Mouse (Mus musculus): ENCODE results near the gene Gm3233. TPM values are rescaled to one million over a fixed set of nuclear protein-coding genes. Genes with fewer than 3 reads are reported as not detected.
"Not testable (repeated sequence)": the region's sequence is repeated elsewhere in the genome, so short reads cannot be mapped to it uniquely, and the experiment has no call there.

The Gm3233 gene
- polyA plus RNA-seq, 2 experiments: not detected

GRCm38 (mm10) chr10:77715507-77715906 is 44.0 kb downstream of the Gm3233 start, which contains the start of gene Gm10142:
Gene Gm10142 (plus strand): TSS chr10:77715807.
- no peak for DNase-seq (ENCODE audit: low spot score)
- no peak for TF ChIP-seq POLR2A (IDR thresholded peaks at IDR 0.05; ENCODE audit: borderline replicate concordance, extremely low read depth, insufficient read depth, insufficient read length)
- no peak for ATAC-seq (ENCODE audit: low FRiP score, low read depth)
- no peak within 1 kb of the TSS for H3K4me3 ChIP-seq (replicated peaks; ENCODE audit: low read length)
- H3K4me2 ChIP-seq (replicated peaks; ENCODE audit: low read depth, low read length, severe bottlenecking): no peak within 1 kb of the TSS
- H3K36me3 ChIP-seq (ENCODE audit: control insufficient read depth, insufficient read depth, low read length): no peaks in the 10 kb centered on the region
- H3K4me1 ChIP-seq (ENCODE audit: control insufficient read depth, insufficient read depth, low read length): no peaks in the 10 kb centered on the region
- H3K9me3 ChIP-seq (ENCODE audit: control insufficient read depth, low read length): no peaks in the 10 kb centered on the region
- H3K27me3 ChIP-seq (ENCODE audit: control insufficient read depth, insufficient read depth, low read length): no peaks in the 10 kb centered on the region
- no peak within 1 kb of the TSS for H3K9ac ChIP-seq (ENCODE audit: low read depth, low read length, severe bottlenecking)
- 93% methylated on average over 1 of the region's 1 CpGs for WGBS
- no peak within 1 kb of the TSS for H3K27ac ChIP-seq (replicated peaks; ENCODE audit: low read depth, low read length)

- no peaks in the 10 kb centered on the region for H3K4me1 ChIP-seq (ENCODE audit: control insufficient read depth, insufficient read depth, low read length)
- H3K9me3 ChIP-seq (ENCODE audit: control insufficient read depth, low read length): no peaks in the 10 kb centered on the region
- no peak for ATAC-seq (ENCODE audit: low FRiP score, low read depth)
- TF ChIP-seq POLR2A (IDR thresholded peaks at IDR 0.05; ENCODE audit: borderline replicate concordance, extremely low read depth, insufficient read depth, insufficient read length): no peak
- DNase-seq (ENCODE audit: low spot score): no peak
- 34% methylated on average over 4 of the region's 4 CpGs for whole genome bisulfite sequencing
- no peak overlapping the region for H3K27ac ChIP-seq (replicated peaks; ENCODE audit: low read depth, low read length)
- H3K4me3 ChIP-seq (replicated peaks; ENCODE audit: low read length): no peak overlapping the region
- no peaks in the 10 kb centered on the region for H3K27me3 ChIP-seq (ENCODE audit: control insufficient read depth, insufficient read depth, low read length)
- no peaks in the 10 kb centered on the region for H3K36me3 ChIP-seq (ENCODE audit: control insufficient read depth, insufficient read depth, low read length)
- H3K4me2 ChIP-seq (replicated peaks; ENCODE audit: low read depth, low read length, severe bottlenecking): no peak overlapping the region
- H3K9ac ChIP-seq (ENCODE audit: low read depth, low read length, severe bottlenecking): no peak overlapping the region
These were observed 45.7 kb downstream of the Gm3233 start for GRCm38 (mm10) chr10:77713734-77714133.

GRCm38 (mm10) chr10:77711157-77711556 is 48.3 kb downstream of the Gm3233 start, which contains the start of gene Gm10024:
Gene Gm10024 (plus strand): TSS chr10:77711457.
- not testable (repeated sequence) for H3K4me2 ChIP-seq (replicated peaks; ENCODE audit: low read depth, low read length, severe bottlenecking); DNase-seq (ENCODE audit: low spot score); H3K4me1 ChIP-seq (ENCODE audit: control insufficient read depth, insufficient read depth, low read length); H3K27me3 ChIP-seq (ENCODE audit: control insufficient read depth, insufficient read depth, low read length); H3K36me3 ChIP-seq (ENCODE audit: control insufficient read depth, insufficient read depth, low read length); H3K4me3 ChIP-seq (replicated peaks; ENCODE audit: low read length); H3K9me3 ChIP-seq (ENCODE audit: control insufficient read depth, low read length); H3K9ac ChIP-seq (ENCODE audit: low read depth, low read length, severe bottlenecking); ATAC-seq (ENCODE audit: low FRiP score, low read depth); H3K27ac ChIP-seq (replicated peaks; ENCODE audit: low read depth, low read length)

DNA sequence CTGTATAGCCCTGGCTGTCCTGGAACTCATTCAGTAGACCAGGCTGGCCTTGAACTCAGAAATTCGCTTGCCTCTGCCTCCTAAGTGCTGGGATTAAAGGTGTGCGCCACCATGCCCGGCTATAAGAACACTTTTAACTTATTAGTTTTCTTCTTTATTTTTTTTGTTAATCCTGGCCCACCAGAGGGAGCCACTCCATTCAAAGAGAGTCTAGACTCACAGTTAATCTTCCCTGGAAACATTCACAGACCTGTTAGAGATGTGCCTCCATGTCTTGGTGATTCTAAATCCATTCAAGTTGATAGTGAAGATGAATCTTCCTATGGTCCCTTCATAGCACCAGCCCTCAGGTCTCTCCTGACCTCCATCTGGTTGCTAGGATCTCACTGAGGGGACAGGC is 49.7 kb downstream of the Gm3233 start:
- 73% methylated on average over 3 of the region's 3 CpGs for WGBS
- Histone ChIP-seq H3K4me3 (replicated peaks; ENCODE audit: low read length) (no peak overlapping the region), H3K4me2 (replicated peaks; ENCODE audit: low read depth, low read length, severe bottlenecking) (no peak overlapping the region), H3K4me1 (ENCODE audit: control insufficient read depth, insufficient read depth, low read length) (no peaks in the 10 kb centered on the region), H3K27ac (replicated peaks; ENCODE audit: low read depth, low read length) (no peak overlapping the region), H3K36me3 (ENCODE audit: control insufficient read depth, insufficient read depth, low read length) (no peaks in the 10 kb centered on the region), H3K9me3 (ENCODE audit: control insufficient read depth, low read length) (no peaks in the 10 kb centered on the region), H3K27me3 (ENCODE audit: control insufficient read depth, insufficient read depth, low read length) (no peaks in the 10 kb centered on the region), H3K9ac (ENCODE audit: low read depth, low read length, severe bottlenecking) (no peak overlapping the region)
- ATAC-seq (ENCODE audit: low FRiP score, low read depth): no peak
- no peak for DNase-seq (ENCODE audit: low spot score)
- TF ChIP-seq POLR2A (IDR thresholded peaks at IDR 0.05; ENCODE audit: borderline replicate concordance, extremely low read depth, insufficient read depth, insufficient read length): no peak

Other genes with a start within 250 kb of the Gm3233 start
Only the 30 nearest of the 32 such genes appear.
- gene Pttg1ip, start 178.0 kb downstream of the Gm3233 start, polyA plus RNA-seq (2012; rRNA removed): 117 and 122 TPM in 2 replicates
- 138 and 147 TPM in 2 replicates for gene Pttg1ip, start 178.0 kb downstream of the Gm3233 start, polyA plus RNA-seq (2014; fragmentation: Nextera tagmentation; extraction: Ambion mirVana)
- 466 and 472 TPM in 2 replicates for gene Sumo3, start 153.6 kb downstream of the Gm3233 start, polyA plus RNA-seq (2012; rRNA removed)
- gene Sumo3, start 153.6 kb downstream of the Gm3233 start, polyA plus RNA-seq (2014; fragmentation: Nextera tagmentation; extraction: Ambion mirVana): 328 and 351 TPM in 2 replicates
- gene Gm49325, start 153.5 kb downstream of the Gm3233 start, polyA plus RNA-seq (2012; rRNA removed): 1.8 and 8.4 TPM in 2 replicates
- gene Gm49325, start 153.5 kb downstream of the Gm3233 start, polyA plus RNA-seq (2014; fragmentation: Nextera tagmentation; extraction: Ambion mirVana): 1.9 and 5.8 TPM in 2 replicates
- 55.1 and 59.8 TPM in 2 replicates for gene Ube2g2, start 137.4 kb downstream of the Gm3233 start, polyA plus RNA-seq (2012; rRNA removed)
- gene Ube2g2, start 137.4 kb downstream of the Gm3233 start, polyA plus RNA-seq (2014; fragmentation: Nextera tagmentation; extraction: Ambion mirVana): 57.4 and 58.6 TPM in 2 replicates
- gene Tspear, start 73.1 kb downstream of the Gm3233 start, polyA plus RNA-seq (2012; rRNA removed): 2.0 TPM in 2 replicates
- gene Tspear, start 73.1 kb downstream of the Gm3233 start, polyA plus RNA-seq (2014; fragmentation: Nextera tagmentation; extraction: Ambion mirVana): 1.1 and 1.5 TPM in 2 replicates
- gene Gm19402, start 68.9 kb downstream of the Gm3233 start, polyA plus RNA-seq (2012; rRNA removed): not detected in 2 replicates
- gene Gm19402, start 68.9 kb downstream of the Gm3233 start, polyA plus RNA-seq (2014; fragmentation: Nextera tagmentation; extraction: Ambion mirVana): not detected in 2 replicates
- gene Gm9508, start 62.4 kb downstream of the Gm3233 start, polyA plus RNA-seq (2012; rRNA removed): not detected in 2 replicates
- not detected in 2 replicates for gene Gm9508, start 62.4 kb downstream of the Gm3233 start, polyA plus RNA-seq (2014; fragmentation: Nextera tagmentation; extraction: Ambion mirVana)
- gene Gm10272, start 53.1 kb downstream of the Gm3233 start, polyA plus RNA-seq (2012; rRNA removed): not detected in 2 replicates
- not detected in 2 replicates for gene Gm10272, start 53.1 kb downstream of the Gm3233 start, polyA plus RNA-seq (2014; fragmentation: Nextera tagmentation; extraction: Ambion mirVana)
- not detected in 2 replicates for gene Gm10024, start 48.2 kb downstream of the Gm3233 start, polyA plus RNA-seq (2012; rRNA removed)
- 0.94 TPM in 1 of 2 replicates, not detected in the other for gene Gm10024, start 48.2 kb downstream of the Gm3233 start, polyA plus RNA-seq (2014; fragmentation: Nextera tagmentation; extraction: Ambion mirVana)
- not detected in 2 replicates for gene Gm10142, start 43.9 kb downstream of the Gm3233 start, polyA plus RNA-seq (2012; rRNA removed)
- gene Gm10142, start 43.9 kb downstream of the Gm3233 start, polyA plus RNA-seq (2014; fragmentation: Nextera tagmentation; extraction: Ambion mirVana): not detected in 2 replicates
- gene Krtap12-1, start 39.1 kb downstream of the Gm3233 start, polyA plus RNA-seq (2012; rRNA removed): 0.10 and 0.20 TPM in 2 replicates
- not detected in 2 replicates for gene Krtap12-1, start 39.1 kb downstream of the Gm3233 start, polyA plus RNA-seq (2014; fragmentation: Nextera tagmentation; extraction: Ambion mirVana)
- gene Gm10100, start 33.2 kb downstream of the Gm3233 start, polyA plus RNA-seq (2012; rRNA removed): not detected in 2 replicates
- not detected in 2 replicates for gene Gm10100, start 33.2 kb downstream of the Gm3233 start, polyA plus RNA-seq (2014; fragmentation: Nextera tagmentation; extraction: Ambion mirVana)
- not detected in 2 replicates for gene Gm18596, start 17.0 kb downstream of the Gm3233 start, polyA plus RNA-seq (2012; rRNA removed)
- not detected in 2 replicates for gene Gm18596, start 17.0 kb downstream of the Gm3233 start, polyA plus RNA-seq (2014; fragmentation: Nextera tagmentation; extraction: Ambion mirVana)
- gene Gm9736, start 8.3 kb downstream of the Gm3233 start, polyA plus RNA-seq (2012; rRNA removed): not detected in 2 replicates
- not detected in 2 replicates for gene Gm9736, start 8.3 kb downstream of the Gm3233 start, polyA plus RNA-seq (2014; fragmentation: Nextera tagmentation; extraction: Ambion mirVana)
- not detected in 2 replicates for gene Gm3238, start 11.6 kb upstream of the Gm3233 start, polyA plus RNA-seq (2012; rRNA removed)
- gene Gm3238, start 11.6 kb upstream of the Gm3233 start, polyA plus RNA-seq (2014; fragmentation: Nextera tagmentation; extraction: Ambion mirVana): not detected in 2 replicates
- gene Gm7138, start 17.3 kb upstream of the Gm3233 start, polyA plus RNA-seq (2012; rRNA removed): not detected in 2 replicates
- not detected in 2 replicates for gene Gm7138, start 17.3 kb upstream of the Gm3233 start, polyA plus RNA-seq (2014; fragmentation: Nextera tagmentation; extraction: Ambion mirVana)
- not detected in 2 replicates for gene Gm3250, start 22.9 kb upstream of the Gm3233 start, polyA plus RNA-seq (2012; rRNA removed)
- not detected in 2 replicates for gene Gm3250, start 22.9 kb upstream of the Gm3233 start, polyA plus RNA-seq (2014; fragmentation: Nextera tagmentation; extraction: Ambion mirVana)
- not detected in 2 replicates for gene Gm7137, start 28.5 kb upstream of the Gm3233 start, polyA plus RNA-seq (2012; rRNA removed)
- not detected in 2 replicates for gene Gm7137, start 28.5 kb upstream of the Gm3233 start, polyA plus RNA-seq (2014; fragmentation: Nextera tagmentation; extraction: Ambion mirVana)
- not detected in 2 replicates for gene Gm9639, start 35.4 kb upstream of the Gm3233 start, polyA plus RNA-seq (2012; rRNA removed)
- not detected in 2 replicates for gene Gm9639, start 35.4 kb upstream of the Gm3233 start, polyA plus RNA-seq (2014; fragmentation: Nextera tagmentation; extraction: Ambion mirVana)
- not detected in 2 replicates for gene Gm19668, start 39.5 kb upstream of the Gm3233 start, polyA plus RNA-seq (2012; rRNA removed)
- gene Gm19668, start 39.5 kb upstream of the Gm3233 start, polyA plus RNA-seq (2014; fragmentation: Nextera tagmentation; extraction: Ambion mirVana): not detected in 2 replicates
- gene Gm9507, start 52.2 kb upstream of the Gm3233 start, polyA plus RNA-seq (2012; rRNA removed): not detected in 2 replicates
- gene Gm9507, start 52.2 kb upstream of the Gm3233 start, polyA plus RNA-seq (2014; fragmentation: Nextera tagmentation; extraction: Ambion mirVana): not detected in 2 replicates
- 0.13 and 0.25 TPM in 2 replicates for gene Gm2696, start 55.0 kb upstream of the Gm3233 start, polyA plus RNA-seq (2012; rRNA removed)
- gene Gm2696, start 55.0 kb upstream of the Gm3233 start, polyA plus RNA-seq (2014; fragmentation: Nextera tagmentation; extraction: Ambion mirVana): not detected in 2 replicates
- not detected in 2 replicates for gene Krtap10-4, start 67.4 kb upstream of the Gm3233 start, polyA plus RNA-seq (2012; rRNA removed)
- gene Krtap10-4, start 67.4 kb upstream of the Gm3233 start, polyA plus RNA-seq (2014; fragmentation: Nextera tagmentation; extraction: Ambion mirVana): not detected in 2 replicates
- gene Krtap10-10, start 76.3 kb upstream of the Gm3233 start, polyA plus RNA-seq (2012; rRNA removed): 0.08 and 0.14 TPM in 2 replicates
- not detected in 2 replicates for gene Krtap10-10, start 76.3 kb upstream of the Gm3233 start, polyA plus RNA-seq (2014; fragmentation: Nextera tagmentation; extraction: Ambion mirVana)
- not detected in 2 replicates for gene Gm36176, start 87.1 kb upstream of the Gm3233 start, polyA plus RNA-seq (2012; rRNA removed)
- gene Gm36176, start 87.1 kb upstream of the Gm3233 start, polyA plus RNA-seq (2014; fragmentation: Nextera tagmentation; extraction: Ambion mirVana): not detected in 2 replicates
- gene Gm10318, start 93.2 kb upstream of the Gm3233 start, polyA plus RNA-seq (2012; rRNA removed): 0.13 TPM in 1 of 2 replicates, not detected in the other
- gene Gm10318, start 93.2 kb upstream of the Gm3233 start, polyA plus RNA-seq (2014; fragmentation: Nextera tagmentation; extraction: Ambion mirVana): not detected in 2 replicates
- gene Gm3285, start 102.3 kb upstream of the Gm3233 start, polyA plus RNA-seq (2012; rRNA removed): 0.06 and 0.10 TPM in 2 replicates
- not detected in 2 replicates for gene Gm3285, start 102.3 kb upstream of the Gm3233 start, polyA plus RNA-seq (2014; fragmentation: Nextera tagmentation; extraction: Ambion mirVana)
- 3.6 and 4.8 TPM in 2 replicates for gene Lrrc3, start 142.9 kb upstream of the Gm3233 start, polyA plus RNA-seq (2012; rRNA removed)
- gene Lrrc3, start 142.9 kb upstream of the Gm3233 start, polyA plus RNA-seq (2014; fragmentation: Nextera tagmentation; extraction: Ambion mirVana): 3.4 and 3.6 TPM in 2 replicates
- gene Trpm2, start 210.9 kb upstream of the Gm3233 start, polyA plus RNA-seq (2012; rRNA removed): 0.39 and 0.69 TPM in 2 replicates
- 0.06 and 0.41 TPM in 2 replicates for gene Trpm2, start 210.9 kb upstream of the Gm3233 start, polyA plus RNA-seq (2014; fragmentation: Nextera tagmentation; extraction: Ambion mirVana)
- 42.9 and 55.6 TPM in 2 replicates for gene 1810043G02Rik, start 218.8 kb upstream of the Gm3233 start, polyA plus RNA-seq (2012; rRNA removed)
- gene 1810043G02Rik, start 218.8 kb upstream of the Gm3233 start, polyA plus RNA-seq (2014; fragmentation: Nextera tagmentation; extraction: Ambion mirVana): 26.5 and 27.1 TPM in 2 replicates

Data from limb, embryonic 14.5 days (tissue).